8 mouse cellular contexts compared by ENCODE assay signal in genomic region chr12:8379795-8380521, GRCm38 (mm10).
A peak's percentile ranks its signal among the peaks of the same experiment; 100 is the strongest.
DNase-seq lines count a peak whose midpoint lies in the region; ATAC-seq and TF ChIP-seq lines count a peak whose summit lies in the region.

No protein-coding gene starts in this region.

- no peaks in the 10 kb centered on the region for H3K79me2 ChIP-seq in myocyte (ENCODE audit: control insufficient read depth, insufficient read depth)

- H3K9ac ChIP-seq in neural tube, embryonic 13.5 days, result no peak overlapping the region
- H3K9ac ChIP-seq in neural tube, embryonic 15.5 days (replicated peaks), result no peak overlapping the region
- H3K9ac ChIP-seq in kidney, embryonic 14.5 days (ENCODE audit: low read depth, low read length), result no peak overlapping the region

- TF ChIP-seq POLR2A in myocyte (IDR thresholded peaks at IDR 0.05; ENCODE audit: insufficient read length, low read depth), result no peak

- ATAC-seq in neural tube, embryonic 13.5 days (ENCODE audit: low read depth), result 0 out of 2 replicates have a peak, but pooled peaks have one; percentile 36
- ATAC-seq in neural tube, embryonic 15.5 days (ENCODE audit: low FRiP score), result no peak
- ATAC-seq in kidney, embryonic 14.5 days (ENCODE audit: low FRiP score, low TSS enrichment), result peak; percentile 68
- no peak for ATAC-seq in inflammation-experienced regulatory T-cells, adult 6 months

- intact Hi-C loops in left cerebral cortex, postnatal 14 days (cut with DNase I), result no loop called here

- DNase-seq in heart, adult 18-20 months, result peak; percentile 88 to 92
- DNase-seq in B cell, adult 2 months, result no peak
- no peak for DNase-seq in left cerebral cortex, postnatal 14 days (ENCODE audit: low spot score in 2 of 2)

- H3K4me1 ChIP-seq in neural tube, embryonic 13.5 days (replicated peaks), result peaks cover 5% of the 10 kb centered on the region; the same call in 1 of the 2 replicates
- peaks cover 6% of the 10 kb centered on the region; the same call in 1 of the 2 replicates for H3K4me1 ChIP-seq in neural tube, embryonic 15.5 days
- peaks cover 11% of the 10 kb centered on the region for H3K4me1 ChIP-seq in kidney, embryonic 14.5 days (ENCODE audit: control insufficient read depth, insufficient read depth, low read length)

- H3ac ChIP-seq in myocyte (ENCODE audit: control insufficient read depth, insufficient read length), result no peak overlapping the region

- 64% methylated on average over 8 of the region's 8 CpGs for WGBS in neural tube, embryonic 13.5 days
- WGBS in neural tube, embryonic 15.5 days, result 73% methylated on average over 8 of the region's 8 CpGs
- 39% methylated on average over 8 of the region's 8 CpGs for whole genome bisulfite sequencing in kidney, embryonic 14.5 days

- no peaks in the 10 kb centered on the region for H3K9me3 ChIP-seq in neural tube, embryonic 13.5 days
- no peaks in the 10 kb centered on the region for H3K9me3 ChIP-seq in neural tube, embryonic 15.5 days (replicated peaks)
- no peaks in the 10 kb centered on the region for H3K9me3 ChIP-seq in kidney, embryonic 14.5 days (ENCODE audit: control insufficient read depth, low read length)

- no peaks in the 10 kb centered on the region for H3K36me3 ChIP-seq in neural tube, embryonic 13.5 days
- no peaks in the 10 kb centered on the region for H3K36me3 ChIP-seq in neural tube, embryonic 15.5 days
- no peaks in the 10 kb centered on the region for H3K36me3 ChIP-seq in kidney, embryonic 14.5 days (ENCODE audit: control insufficient read depth, insufficient read depth, low read length)
- H3K36me3 ChIP-seq in myocyte (ENCODE audit: control insufficient read depth, insufficient read depth), result no peaks in the 10 kb centered on the region

- no peak overlapping the region for H3K4me2 ChIP-seq in neural tube, embryonic 13.5 days
- H3K4me2 ChIP-seq in neural tube, embryonic 15.5 days, result no peak overlapping the region
- H3K4me2 ChIP-seq in kidney, embryonic 14.5 days (replicated peaks; ENCODE audit: low read depth, low read length), result no peak overlapping the region
- peak overlapping the region; percentile 30 for H3K4me2 ChIP-seq in myocyte (ENCODE audit: low read depth)

- H3K27ac ChIP-seq in neural tube, embryonic 13.5 days (replicated peaks), result no peak overlapping the region
- H3K27ac ChIP-seq in neural tube, embryonic 15.5 days (replicated peaks), result no peak overlapping the region
- H3K27ac ChIP-seq in kidney, embryonic 14.5 days (ENCODE audit: low read depth, low read length), result no peak overlapping the region

- no peaks in the 10 kb centered on the region for H3K27me3 ChIP-seq in neural tube, embryonic 13.5 days
- no peaks in the 10 kb centered on the region for H3K27me3 ChIP-seq in neural tube, embryonic 15.5 days (replicated peaks)
- H3K27me3 ChIP-seq in kidney, embryonic 14.5 days (ENCODE audit: control insufficient read depth, insufficient read depth, low read length), result no peaks in the 10 kb centered on the region
- H3K27me3 ChIP-seq in myocyte (ENCODE audit: control insufficient read depth, insufficient read depth, insufficient read length), result no peaks in the 10 kb centered on the region

- H3K4me3 ChIP-seq in neural tube, embryonic 13.5 days, result no peak overlapping the region
- H3K4me3 ChIP-seq in neural tube, embryonic 15.5 days (replicated peaks), result no peak overlapping the region
- no peak overlapping the region for H3K4me3 ChIP-seq in kidney, embryonic 14.5 days (ENCODE audit: low read length)
- H3K4me3 ChIP-seq in myocyte, result no peak overlapping the region

TF ChIP-seq in myocyte, 11 proteins besides CTCF, POLR2A, EP300 and RAD21:
- no peak for TF ChIP-seq SRF (IDR thresholded peaks at IDR 0.05; ENCODE audit: control insufficient read depth, insufficient read length, low read depth)
- TF ChIP-seq TCF3 (IDR thresholded peaks at IDR 0.05; ENCODE audit: insufficient read length, low read depth), result no peak
- TF ChIP-seq TCF12 (IDR thresholded peaks at IDR 0.05; ENCODE audit: insufficient read depth, poor library complexity, severe bottlenecking), result no peak
- peak in 1 of 3 experiments; percentile 53 for TF ChIP-seq MYOD1 (IDR thresholded peaks at IDR 0.05; ENCODE audit: control insufficient read depth in 1 of 3, insufficient read length in 2 of 3, low read depth in 2 of 3)
- no peak for TF ChIP-seq USF1 (IDR thresholded peaks at IDR 0.05; ENCODE audit: low read depth)
- TF ChIP-seq CEBPB (IDR thresholded peaks at IDR 0.05; ENCODE audit: insufficient read depth, poor library complexity, severe bottlenecking), result no peak
- no peak for TF ChIP-seq POLR2AphosphoS2 (IDR thresholded peaks at IDR 0.05; ENCODE audit: insufficient read length, low read depth)
- TF ChIP-seq MYOG (IDR thresholded peaks at IDR 0.05; ENCODE audit: control insufficient read depth in 1 of 3, insufficient read depth in 1 of 3, insufficient read length in 2 of 3, low read depth in 2 of 3), result peak in 1 of 3 experiments; percentile 55
- TF ChIP-seq MAX (IDR thresholded peaks at IDR 0.05; ENCODE audit: low read depth), result no peak

Comparison
In these comparisons a context has a peak if more than half of its experiments do, and no peak if none do; other contexts are left out.
1. ATAC-seq: peak in neural tube, embryonic 13.5 days (single experiment) and kidney, embryonic 14.5 days (single experiment); none in neural tube, embryonic 15.5 days (single experiment) and inflammation-experienced regulatory T-cells, adult 6 months (single experiment).
2. DNase-seq: peak in heart, adult 18-20 months (2 of 2); none in B cell, adult 2 months (0 of 2) and left cerebral cortex, postnatal 14 days (0 of 2).